8 mouse cellular contexts compared by ENCODE assay signal in genomic region chr16:91484808-91485700, GRCm38 (mm10). TPM values are rescaled to one million over a fixed set of nuclear protein-coding genes. Genes with fewer than 3 reads are reported as not detected.
DNase-seq lines count a peak whose midpoint lies in the region; ATAC-seq and TF ChIP-seq lines count a peak whose summit lies in the region.

Gene Ifnar1 (plus strand): TSS chr16:91485238.

- ATAC-seq in embryonic facial prominence, embryonic 13.5 days (ENCODE audit: insufficient number of reproducible peaks, insufficient read depth, low FRiP score, low TSS enrichment, low read depth): peak; percentile 98
- peak; percentile 99 for ATAC-seq in limb, embryonic 12.5 days (ENCODE audit: insufficient number of reproducible peaks, insufficient read depth, low FRiP score, low TSS enrichment, low read depth)
- peak; percentile 98 for ATAC-seq in midbrain, embryonic 15.5 days (replicated peaks)

- H3K9ac ChIP-seq in embryonic facial prominence, embryonic 13.5 days: peak within 1 kb of the TSS; percentile 92
- peak within 1 kb of the TSS; percentile 94 for H3K9ac ChIP-seq in limb, embryonic 12.5 days (replicated peaks)
- peak within 1 kb of the TSS; percentile 88 for H3K9ac ChIP-seq in midbrain, embryonic 15.5 days

- H3K9me3 ChIP-seq in embryonic facial prominence, embryonic 13.5 days: no peaks in the 10 kb centered on the region
- no peaks in the 10 kb centered on the region for H3K9me3 ChIP-seq in limb, embryonic 12.5 days
- H3K9me3 ChIP-seq in midbrain, embryonic 15.5 days: no peaks in the 10 kb centered on the region

- H3K36me3 ChIP-seq in embryonic facial prominence, embryonic 13.5 days: peaks cover 6% of the 10 kb centered on the region
- no peaks in the 10 kb centered on the region; the same call in 1 of the 2 replicates for H3K36me3 ChIP-seq in kidney, adult 2 months (ENCODE audit: control insufficient read depth, insufficient read depth, low read length)
- peaks cover 21% of the 10 kb centered on the region for H3K36me3 ChIP-seq in limb, embryonic 12.5 days
- peaks cover 8% of the 10 kb centered on the region; the same call in 1 of the 2 replicates for H3K36me3 ChIP-seq in midbrain, embryonic 15.5 days (replicated peaks)
- peaks cover 8% of the 10 kb centered on the region for H3K36me3 ChIP-seq in spleen, adult 2 months (ENCODE audit: control insufficient read depth, insufficient read depth, low read length)

- H3K4me3 ChIP-seq in embryonic facial prominence, embryonic 13.5 days: peak within 1 kb of the TSS; percentile 85
- H3K4me3 ChIP-seq in kidney, adult 2 months (ENCODE audit: insufficient read depth, low read depth, low read length): peak within 1 kb of the TSS; percentile 75
- peak within 1 kb of the TSS; percentile 90 for H3K4me3 ChIP-seq in limb, embryonic 12.5 days (replicated peaks)
- H3K4me3 ChIP-seq in midbrain, embryonic 15.5 days: peak within 1 kb of the TSS; percentile 85
- peak within 1 kb of the TSS; percentile 86 for H3K4me3 ChIP-seq in spleen, adult 2 months (ENCODE audit: extremely low read depth, insufficient read depth, insufficient read length)

- no peaks in the 10 kb centered on the region for H3K27me3 ChIP-seq in embryonic facial prominence, embryonic 13.5 days
- H3K27me3 ChIP-seq in kidney, adult 2 months (replicated peaks; ENCODE audit: control insufficient read depth, insufficient read depth, low read length): no peaks in the 10 kb centered on the region
- no peaks in the 10 kb centered on the region for H3K27me3 ChIP-seq in limb, embryonic 12.5 days
- no peaks in the 10 kb centered on the region for H3K27me3 ChIP-seq in midbrain, embryonic 15.5 days (replicated peaks)
- H3K27me3 ChIP-seq in spleen, adult 2 months (ENCODE audit: control insufficient read depth, insufficient read depth, low read length): no peaks in the 10 kb centered on the region

- TF ChIP-seq CTCF in kidney, adult 2 months (conservative IDR thresholded peaks at IDR 0.05; ENCODE audit: insufficient read depth, insufficient read length, low read depth, low read length): no peak
- TF ChIP-seq CTCF in spleen, adult 2 months (IDR thresholded peaks at IDR 0.05; ENCODE audit: extremely low read depth, insufficient read depth, insufficient read length, insufficient replicate concordance): no peak

- DNase-seq in 3134 (ENCODE audit: extremely low read depth, insufficient read length, low spot score): peak; percentile 96
- DNase-seq in adrenal gland, postnatal 36 days: peak; percentile 100
- peak; percentile 100 for DNase-seq in heart, adult 18-20 months
- peak; percentile 100 for DNase-seq in kidney, adult 2 months
- DNase-seq in spleen, adult 2 months (ENCODE audit: low read depth in 1 of 2, low spot score in 2 of 2): peak; percentile 98 to 100

- H3K4me2 ChIP-seq in embryonic facial prominence, embryonic 13.5 days: peak within 1 kb of the TSS; percentile 67
- H3K4me2 ChIP-seq in limb, embryonic 12.5 days: peak within 1 kb of the TSS; percentile 73
- H3K4me2 ChIP-seq in midbrain, embryonic 15.5 days: peak within 1 kb of the TSS; percentile 67

- TF ChIP-seq POLR2A in kidney, adult 2 months (IDR thresholded peaks at IDR 0.05; ENCODE audit: low read depth, low read length): peak; percentile 49
- peak; percentile 95 for TF ChIP-seq POLR2A in spleen, adult 2 months (IDR thresholded peaks at IDR 0.05; ENCODE audit: low read depth, low read length)

- WGBS in embryonic facial prominence, embryonic 13.5 days: under 1% methylated on average over 67 of the region's 68 CpGs
- under 1% methylated on average over 66 of the region's 68 CpGs for WGBS in kidney, adult 2 months
- under 1% methylated on average over 68 of the region's 68 CpGs for WGBS in limb, embryonic 12.5 days
- under 1% methylated on average over 49 of the region's 68 CpGs for WGBS in midbrain, embryonic 15.5 days
- under 1% methylated on average over 57 of the region's 68 CpGs for WGBS in spleen, adult 2 months

- peak within 1 kb of the TSS; percentile 92 for H3K27ac ChIP-seq in embryonic facial prominence, embryonic 13.5 days
- H3K27ac ChIP-seq in kidney, adult 2 months (ENCODE audit: insufficient read depth, low read depth, low read length): peak within 1 kb of the TSS; percentile 74
- peak within 1 kb of the TSS; percentile 96 for H3K27ac ChIP-seq in limb, embryonic 12.5 days
- H3K27ac ChIP-seq in midbrain, embryonic 15.5 days: peak within 1 kb of the TSS; percentile 94
- peak within 1 kb of the TSS; percentile 96 for H3K27ac ChIP-seq in spleen, adult 2 months (ENCODE audit: insufficient read depth, low read length)

- H3K4me1 ChIP-seq in embryonic facial prominence, embryonic 13.5 days: peaks cover 15% of the 10 kb centered on the region
- peaks cover 7% of the 10 kb centered on the region; the same call in 1 of the 2 replicates for H3K4me1 ChIP-seq in kidney, adult 2 months (ENCODE audit: control insufficient read depth, insufficient read depth, low read length)
- H3K4me1 ChIP-seq in limb, embryonic 12.5 days (replicated peaks): peaks cover 9% of the 10 kb centered on the region
- H3K4me1 ChIP-seq in midbrain, embryonic 15.5 days: peaks cover 30% of the 10 kb centered on the region
- H3K4me1 ChIP-seq in spleen, adult 2 months (ENCODE audit: control insufficient read depth, insufficient read depth, insufficient read length): peaks cover 11% of the 10 kb centered on the region; the same call in 1 of the 2 replicates

RNA-seq across cellular contexts. Expression of gene Ifnar1, which starts in this region (rescaled TPM):
- 10 to 100 TPM; 67.0 to 83.7 TPM for total RNA-seq in adrenal gland, postnatal 36 days (2021)
- polyA plus RNA-seq in embryonic facial prominence, embryonic 13.5 days (2015; fragmentation: Nextera tagmentation; extraction: Ambion mirVana): 62.6 and 63.0 TPM in 2 replicates
- total RNA-seq in heart, adult 18-20 months (2021): 10 to 100 TPM; 19.0 to 23.1 TPM
- polyA plus RNA-seq in kidney, adult 2 months (2012; rRNA removed): 20.8 and 22.2 TPM in 2 replicates
- polyA plus RNA-seq in limb, embryonic 12.5 days (2016; fragmentation: Nextera tagmentation; extraction: Ambion mirVana): 62.3 and 65.1 TPM in 2 replicates
- polyA plus RNA-seq in midbrain, embryonic 15.5 days (2015; fragmentation: Nextera tagmentation; extraction: Ambion mirVana): 53.4 and 54.7 TPM in 2 replicates
- polyA plus RNA-seq in spleen, adult 2 months (2012; rRNA removed): 22.3 and 25.4 TPM in 2 replicates

Comparison
In these comparisons a context has a peak if more than half of its experiments do, and no peak if none do; other contexts are left out.
1. Peak in every context shown above with its lines: DNase-seq, ATAC-seq, H3K4me3 ChIP-seq and H3K27ac ChIP-seq.